Mouse (Mus musculus): ENCODE results near the gene Sept9.
"Not testable (repeated sequence)": the region's sequence is repeated elsewhere in the genome, so short reads cannot be mapped to it uniquely, and the experiment has no call there.

The Sept9 gene

DNA sequence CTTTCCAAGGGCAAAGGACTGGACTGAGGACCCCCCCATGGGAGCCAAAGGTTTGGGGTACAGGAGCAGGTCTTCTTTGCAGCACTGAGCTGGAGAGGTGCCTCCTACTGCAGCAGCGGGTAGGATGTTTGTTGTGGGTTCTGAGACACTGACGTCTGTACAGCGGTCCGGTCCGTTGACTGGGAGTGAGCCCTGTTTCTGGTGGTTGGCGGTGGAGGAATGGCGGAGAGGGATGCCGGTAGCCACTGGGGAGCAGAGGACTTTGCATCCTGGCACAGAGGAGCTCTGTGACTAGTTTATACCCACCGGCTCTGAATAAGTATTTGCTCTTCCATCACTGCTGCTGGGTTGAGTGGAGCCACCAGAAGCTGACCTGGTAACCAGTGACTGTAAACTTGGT lies 138.3 kb downstream of the Sept9 start:
- DNase-seq (ENCODE audit: inconsistent age in 2 of 2, low spot score in 1 of 2): no peak

DNA sequence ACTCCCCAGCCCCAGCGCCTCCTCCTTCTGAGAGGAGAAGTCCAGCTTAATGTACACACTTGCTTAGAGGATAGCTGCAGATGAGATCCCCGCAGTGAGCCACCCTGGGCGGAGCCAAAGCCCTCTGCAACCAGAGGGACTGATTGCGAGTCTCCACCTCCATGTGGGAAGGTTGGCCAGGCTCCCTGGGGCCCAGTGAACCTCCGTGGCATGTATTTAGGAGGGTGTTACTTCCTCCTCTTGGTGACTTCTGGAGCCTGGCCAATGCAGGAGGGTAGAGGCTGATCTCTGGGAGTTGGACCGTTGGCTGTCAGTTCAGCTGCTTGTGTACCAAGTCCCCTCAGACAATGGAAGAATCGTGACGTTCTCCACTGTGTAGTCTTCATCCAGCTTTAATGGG lies 139.0 kb downstream of the Sept9 start:
- DNase-seq (ENCODE audit: inconsistent age in 2 of 2, low spot score in 1 of 2): peak; percentile 45 to 69

DNA sequence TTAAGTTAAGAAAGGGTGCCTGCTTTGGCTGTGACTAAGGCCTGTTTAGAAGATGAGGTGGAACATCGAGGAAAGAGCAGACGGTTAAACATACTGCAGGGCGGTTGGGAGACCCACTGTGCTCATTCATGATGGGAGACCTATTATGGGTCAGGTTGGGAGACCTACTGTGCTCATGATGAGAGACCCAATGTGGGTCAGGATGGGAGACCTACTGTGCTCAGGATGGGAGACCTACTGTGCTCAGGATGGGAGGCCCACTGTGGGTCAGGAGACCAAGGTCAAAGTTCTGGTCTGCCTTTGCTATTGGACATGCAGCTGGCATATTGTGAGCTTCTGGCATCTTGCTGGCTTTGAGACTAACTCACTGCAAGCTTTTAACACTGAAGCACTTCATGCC lies 139.6 kb downstream of the Sept9 start:
- no peak for DNase-seq (ENCODE audit: inconsistent age in 2 of 2, low spot score in 1 of 2)

DNA sequence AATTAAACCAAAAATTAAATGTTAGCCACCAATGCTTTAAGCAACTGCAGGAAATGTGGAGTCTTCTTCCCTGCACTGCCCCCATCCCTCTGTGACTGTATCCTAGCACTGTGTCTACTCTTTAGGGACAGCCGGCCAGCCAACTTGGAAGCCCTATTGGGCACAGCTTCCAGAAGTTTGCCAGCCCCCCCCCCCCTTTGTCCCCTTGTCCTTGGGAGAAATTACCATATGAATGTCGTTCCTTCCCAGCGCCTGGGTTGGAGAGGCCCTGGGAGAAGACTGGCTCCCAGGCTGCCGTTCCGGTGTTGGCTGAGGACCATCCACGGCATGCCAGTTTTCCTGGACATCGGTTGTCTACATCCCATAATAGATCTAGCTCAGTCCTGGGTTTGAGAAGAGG lies 141.8 kb downstream of the Sept9 start:
- no peak for DNase-seq (ENCODE audit: inconsistent age in 2 of 2, low spot score in 1 of 2)

DNA sequence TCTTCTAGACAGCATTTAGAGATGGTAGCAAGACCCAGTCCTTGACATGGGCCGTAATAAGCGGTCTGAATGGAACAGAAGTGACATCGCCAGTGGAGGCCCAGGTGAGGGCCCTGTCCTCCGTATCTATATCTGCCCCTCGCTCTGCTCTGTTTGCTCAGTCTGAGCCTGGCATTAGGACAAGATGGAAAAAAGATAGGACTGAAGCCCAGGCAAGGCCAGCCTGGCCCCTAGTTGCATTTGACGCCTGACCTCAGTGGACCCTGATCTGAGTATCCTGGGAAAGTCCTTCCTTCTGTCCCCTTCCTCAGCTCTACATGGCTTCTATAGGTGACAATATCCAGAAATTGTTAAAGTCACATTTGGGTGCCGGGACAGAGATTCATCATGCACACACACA lies 142.6 kb downstream of the Sept9 start:
- DNase-seq (ENCODE audit: inconsistent age in 2 of 2, low spot score in 1 of 2): no peak

DNA sequence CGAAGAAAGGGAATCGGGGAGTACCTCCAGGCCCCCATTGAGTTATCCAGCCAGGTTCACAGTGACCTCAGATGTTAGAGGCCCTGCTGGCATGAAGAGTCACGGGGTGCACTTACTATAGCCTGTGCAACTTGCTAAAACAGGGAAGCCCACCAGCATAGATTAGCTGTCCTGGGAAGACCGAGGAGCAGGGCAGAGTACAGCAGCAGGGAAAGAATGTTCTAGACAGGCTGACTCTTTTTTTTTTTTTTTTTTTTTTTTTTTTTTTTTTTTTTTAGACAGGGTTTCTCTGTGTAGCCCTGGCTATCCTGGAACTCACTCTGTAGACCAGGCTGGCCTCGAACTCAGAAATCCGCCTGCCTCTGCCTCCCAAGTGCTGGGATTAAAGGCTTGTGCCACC lies 143.0 kb downstream of the Sept9 start:
- DNase-seq (ENCODE audit: inconsistent age in 2 of 2, low spot score in 1 of 2): not testable (repeated sequence)

DNA sequence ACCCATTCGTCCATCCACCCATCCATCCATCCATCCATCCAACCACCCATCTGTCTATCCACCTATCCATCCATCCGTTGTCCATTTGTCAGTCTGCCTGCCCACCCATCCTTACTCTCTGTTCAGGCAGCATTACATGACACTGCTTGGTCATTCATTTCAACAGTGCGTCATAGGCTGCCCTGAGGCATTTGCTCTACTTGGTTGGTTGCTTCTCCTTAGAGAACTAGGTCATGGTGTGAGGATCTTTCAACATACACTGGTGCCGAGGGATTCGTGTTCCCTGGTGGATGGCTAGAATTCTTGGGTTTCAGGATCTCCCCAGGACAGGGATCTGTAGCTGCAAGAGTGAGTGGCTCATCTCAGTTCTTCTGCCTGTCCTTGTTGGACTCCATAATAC lies 144.3 kb downstream of the Sept9 start:
- DNase-seq (ENCODE audit: inconsistent age in 2 of 2, low spot score in 1 of 2): peak in 1 of 2 experiments; percentile 57

DNA sequence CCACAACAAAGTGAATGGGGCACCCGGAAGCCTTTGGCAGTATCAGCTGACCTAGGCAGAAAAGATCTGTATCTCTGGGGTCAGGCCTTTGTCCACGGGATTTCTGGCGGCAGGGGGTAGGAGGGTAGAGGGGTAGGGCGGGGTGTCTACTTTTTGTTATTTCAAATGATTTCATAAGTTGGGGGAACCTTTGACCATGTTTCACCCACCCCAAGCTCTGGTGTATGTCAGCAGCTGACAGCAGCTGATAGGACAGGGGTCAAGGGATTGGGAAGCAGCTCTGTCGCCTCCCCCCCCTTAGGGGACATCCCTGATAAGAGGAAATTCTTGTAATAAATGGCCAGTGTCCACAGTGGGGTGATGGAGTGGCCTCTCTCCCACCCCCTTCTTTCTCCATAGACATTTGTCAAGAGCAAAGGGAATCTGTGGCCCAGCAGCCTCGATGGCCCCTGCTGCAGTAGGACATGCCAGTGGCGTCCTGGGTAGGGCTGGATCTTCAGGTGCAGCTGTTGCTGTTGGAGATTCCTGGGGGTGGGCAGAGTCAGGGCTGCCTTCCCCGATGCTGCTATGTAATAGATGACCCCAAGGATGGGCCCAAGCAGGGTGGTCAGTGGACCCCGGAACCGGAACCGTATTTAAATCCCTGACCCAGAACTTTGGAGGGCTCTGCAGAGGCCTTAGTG lies 145.0 kb downstream of the Sept9 start:
- DNase-seq (ENCODE audit: inconsistent age in 2 of 2, low spot score in 1 of 2): no peak

DNA sequence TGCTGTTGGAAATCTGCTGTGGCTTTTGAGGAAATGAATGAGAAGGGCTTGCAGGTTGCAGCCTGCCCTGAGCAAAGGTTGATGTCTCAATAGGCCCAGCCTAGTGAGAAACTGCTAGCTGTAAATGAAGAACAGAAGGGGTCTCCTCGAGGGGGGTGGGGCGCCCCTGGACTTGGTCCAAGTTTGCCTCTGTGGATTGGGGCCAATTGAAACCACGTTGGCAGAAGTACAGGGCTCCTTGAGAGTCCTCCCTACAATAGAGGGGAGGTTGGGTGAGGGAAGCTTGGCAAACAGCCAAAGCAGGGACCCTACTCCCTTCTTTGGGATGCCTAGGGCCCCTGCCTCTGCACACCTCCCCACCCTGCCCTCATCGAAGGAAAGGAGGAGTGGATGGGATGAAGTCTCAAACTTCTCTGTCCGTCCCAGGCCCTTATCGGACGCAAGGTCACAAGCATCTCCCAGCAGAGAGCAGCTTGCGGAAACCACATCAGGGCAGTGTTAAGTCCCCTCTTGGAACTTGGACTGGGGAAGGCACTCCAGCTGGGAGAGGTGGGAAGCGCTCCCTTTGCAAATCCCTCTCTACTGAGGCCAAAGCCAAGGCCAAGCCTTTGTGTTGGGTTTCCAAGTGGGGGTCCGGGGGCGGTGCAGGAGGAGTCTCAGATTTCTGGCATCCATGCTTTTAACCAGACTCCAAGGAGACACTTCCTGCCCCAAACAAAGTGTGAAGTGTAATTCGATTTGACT lies 145.7 kb downstream of the Sept9 start:
- peak in 1 of 2 experiments; percentile 79 for DNase-seq (ENCODE audit: inconsistent age in 2 of 2, low spot score in 1 of 2)

DNA sequence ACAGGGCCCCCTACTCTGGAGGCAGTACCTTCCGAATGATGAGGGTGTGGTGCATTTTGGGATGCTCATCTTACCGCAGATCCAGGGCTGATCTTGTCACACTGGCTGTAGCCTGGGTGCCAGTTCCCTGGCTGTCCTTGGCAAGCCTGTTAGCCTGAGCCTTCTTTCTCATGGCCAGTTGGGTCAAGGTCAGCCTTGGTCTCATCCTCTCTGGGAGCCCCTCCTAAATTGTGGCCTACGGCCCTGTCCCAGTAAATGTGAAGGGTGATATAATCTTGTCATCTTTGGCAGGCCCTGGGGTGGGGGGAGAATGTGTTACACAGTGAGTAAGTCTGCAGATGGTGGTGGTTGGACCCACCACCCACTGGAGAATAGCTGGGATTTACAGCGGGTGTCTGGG lies 147.8 kb downstream of the Sept9 start:
- peak; percentile 71 to 79 for DNase-seq (ENCODE audit: inconsistent age in 2 of 2, low spot score in 1 of 2)

DNA sequence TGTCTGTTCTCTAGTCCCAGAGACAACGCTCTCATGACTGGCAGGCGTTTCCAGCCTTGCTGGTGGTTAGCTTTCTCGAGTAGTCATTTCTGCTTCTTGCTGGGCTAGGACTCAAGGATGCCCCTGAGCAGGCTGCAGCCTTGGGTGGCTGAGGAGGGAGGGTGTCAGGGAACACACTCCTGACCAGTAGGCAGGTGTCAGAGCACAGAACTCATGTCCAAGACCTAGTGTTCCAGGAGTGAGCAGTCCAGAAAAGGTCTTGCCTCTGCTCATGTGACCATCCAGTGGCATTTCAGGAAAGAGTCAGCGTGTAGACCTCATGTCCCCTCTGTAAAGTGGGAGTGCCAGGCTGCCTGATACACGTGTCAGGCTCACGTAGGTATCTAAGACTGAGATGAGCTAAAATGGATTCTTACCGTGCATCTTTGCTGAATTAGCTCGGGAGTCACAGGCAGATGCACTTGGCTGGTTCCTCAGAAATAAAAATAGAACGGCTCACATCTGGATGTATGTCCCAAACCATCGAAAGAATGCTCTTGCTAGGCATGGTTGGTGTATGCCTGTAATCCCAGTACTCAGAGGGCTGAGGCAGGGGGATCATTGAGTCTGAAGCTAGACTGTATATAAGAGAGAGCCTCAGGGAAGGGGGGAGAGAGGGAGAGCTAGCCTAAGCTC lies 149.1 kb downstream of the Sept9 start:
- DNase-seq (ENCODE audit: inconsistent age in 2 of 2, low spot score in 1 of 2): peak in 1 of 2 experiments; percentile 67

DNA sequence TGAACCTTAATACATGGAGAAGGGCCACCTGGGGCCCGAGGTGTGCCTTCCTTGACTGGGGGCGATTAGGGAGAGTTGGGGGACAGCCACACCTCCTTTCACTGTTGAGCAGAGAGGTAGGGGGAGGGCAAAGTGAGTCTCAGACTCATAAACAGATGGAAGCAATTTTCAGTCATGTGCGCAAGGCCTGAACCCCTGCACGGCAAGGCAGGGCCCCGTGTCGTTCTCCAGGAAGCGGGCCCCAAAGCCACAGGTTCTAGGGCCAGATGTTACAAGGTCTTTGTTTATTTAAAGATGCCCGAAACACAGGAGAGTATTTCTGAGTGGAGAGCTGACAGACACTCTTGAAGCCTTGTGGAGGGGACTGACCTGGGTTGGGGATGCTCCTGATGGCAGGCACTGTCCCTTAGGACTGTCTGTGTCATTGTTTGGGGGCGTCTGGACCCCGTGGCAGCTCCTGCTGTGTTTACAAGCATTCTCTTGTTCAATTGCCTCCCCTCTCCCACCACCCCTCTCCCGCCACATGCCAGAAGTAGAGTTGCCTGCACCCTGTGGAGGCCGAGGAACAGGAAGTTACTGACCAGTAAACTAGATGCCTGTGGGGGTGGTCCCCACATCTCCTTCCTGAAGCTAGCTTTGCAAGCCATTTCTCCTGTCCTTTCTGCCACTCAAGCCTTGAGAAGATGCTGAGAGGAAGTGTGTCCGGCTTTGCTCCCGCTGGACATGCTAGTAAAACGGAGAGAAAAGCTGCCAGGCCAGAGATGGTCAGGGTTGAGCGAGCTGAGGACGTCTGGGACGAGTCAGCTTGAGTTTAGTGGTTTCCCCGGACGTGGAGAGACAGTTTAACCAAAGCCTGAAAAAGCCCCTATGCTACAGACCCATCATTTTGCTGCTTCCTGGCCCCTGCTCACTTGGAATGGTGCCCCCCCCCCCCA lies 150.2 kb downstream of the Sept9 start:
- peak in 1 of 2 experiments; percentile 52 for DNase-seq (ENCODE audit: inconsistent age in 2 of 2, low spot score in 1 of 2)

DNA sequence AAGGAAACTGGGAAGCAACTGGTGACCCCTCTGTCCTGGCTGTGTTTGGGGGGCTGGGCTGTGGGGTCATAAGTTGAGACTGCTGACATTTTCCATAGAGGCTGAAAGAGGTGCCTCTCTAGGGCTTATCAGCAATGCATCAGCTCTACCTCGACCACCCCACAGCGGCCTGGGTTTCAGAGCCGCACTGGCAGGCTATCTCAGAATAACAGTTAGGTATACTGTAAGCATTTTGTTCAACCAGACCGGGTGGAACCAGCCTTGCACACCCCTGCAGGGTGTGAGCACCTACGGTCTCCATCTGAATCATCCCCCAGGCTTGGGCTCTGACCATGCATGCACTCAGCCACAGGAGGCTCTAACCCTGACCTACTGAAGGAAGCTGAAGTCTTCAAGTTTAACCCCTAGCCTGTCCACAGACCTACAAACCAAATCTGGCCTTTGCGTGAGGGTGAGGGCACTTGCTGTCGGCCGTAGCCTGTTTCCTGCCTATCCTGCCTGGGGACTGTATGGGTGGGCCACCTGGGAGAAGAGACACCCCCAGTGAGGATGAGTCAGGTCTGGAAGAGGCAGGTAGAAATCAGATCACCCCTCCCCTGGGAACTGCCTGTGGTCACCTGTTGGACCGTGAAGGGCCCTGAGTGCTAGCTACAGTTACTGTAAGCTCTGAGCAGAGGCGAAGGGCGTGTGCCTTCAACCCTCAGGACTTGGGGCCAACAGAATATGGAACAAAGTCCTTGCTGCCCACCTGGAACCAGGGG lies 151.2 kb downstream of the Sept9 start:
- DNase-seq (ENCODE audit: inconsistent age in 2 of 2, low spot score in 1 of 2): peak in 1 of 2 experiments; percentile 75

DNA sequence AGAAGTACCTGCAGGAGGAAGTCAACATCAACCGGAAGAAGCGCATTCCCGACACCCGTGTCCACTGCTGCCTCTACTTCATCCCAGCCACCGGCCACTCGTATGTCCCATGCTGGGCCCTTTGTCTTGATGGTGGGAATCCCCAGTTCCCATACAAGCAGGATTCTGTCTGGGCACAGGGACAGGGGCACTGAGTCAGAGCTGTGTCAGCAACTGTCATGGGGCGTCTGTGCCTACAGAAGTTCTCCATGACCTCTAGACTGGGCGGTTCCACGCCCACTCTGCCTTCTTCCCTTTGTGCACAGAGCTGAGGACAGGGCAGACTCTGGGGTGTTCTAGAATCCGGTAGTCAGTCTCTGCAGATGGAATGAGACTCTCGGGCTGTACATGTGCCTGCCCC lies 153.7 kb downstream of the Sept9 start:
- peak in 1 of 2 experiments; percentile 71 for DNase-seq (ENCODE audit: inconsistent age in 2 of 2, low spot score in 1 of 2)

DNA sequence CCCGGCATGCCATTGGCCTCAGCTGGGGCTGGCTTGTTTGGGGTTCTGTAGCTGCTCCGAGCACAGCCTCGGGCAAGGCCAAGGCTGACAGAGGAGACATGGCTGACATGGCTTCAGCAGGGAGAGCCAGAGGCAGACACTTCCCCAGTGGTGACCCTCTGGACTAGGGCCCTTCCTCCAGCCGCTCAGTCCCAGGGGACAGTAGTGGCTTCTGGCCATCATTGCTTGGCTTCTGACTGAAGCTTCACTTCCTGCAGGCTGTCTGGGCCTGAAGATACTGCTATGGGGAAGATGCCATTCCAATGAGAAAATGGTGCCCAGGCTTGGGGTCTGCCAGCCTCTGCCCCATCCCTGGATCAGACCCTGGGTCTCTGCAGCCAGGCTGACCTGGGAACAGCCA lies 154.6 kb downstream of the Sept9 start:
- peak in 1 of 2 experiments; percentile 78 for DNase-seq (ENCODE audit: inconsistent age in 2 of 2, low spot score in 1 of 2)

DNA sequence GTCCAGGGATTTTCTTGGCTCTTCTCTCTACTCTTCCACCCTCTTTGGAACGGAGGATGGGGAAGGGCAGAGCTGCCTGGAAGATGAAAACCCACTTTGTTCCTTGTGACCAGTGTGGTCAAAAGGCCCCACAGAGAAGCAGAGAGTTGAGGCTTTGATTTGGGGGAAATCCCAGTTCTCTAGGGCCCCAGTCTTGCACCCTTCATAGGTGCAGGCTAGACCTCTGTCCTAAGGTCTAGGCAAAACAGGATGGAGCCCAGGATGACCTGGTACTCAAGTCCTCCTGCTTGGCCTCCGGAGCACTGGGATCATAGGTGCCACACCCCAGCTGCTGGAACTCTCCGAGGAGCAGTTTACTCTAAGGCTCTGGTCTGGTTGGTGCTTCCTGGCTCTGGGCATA lies 157.5 kb downstream of the Sept9 start:
- no peak for DNase-seq (ENCODE audit: inconsistent age in 2 of 2, low spot score in 1 of 2)

DNA sequence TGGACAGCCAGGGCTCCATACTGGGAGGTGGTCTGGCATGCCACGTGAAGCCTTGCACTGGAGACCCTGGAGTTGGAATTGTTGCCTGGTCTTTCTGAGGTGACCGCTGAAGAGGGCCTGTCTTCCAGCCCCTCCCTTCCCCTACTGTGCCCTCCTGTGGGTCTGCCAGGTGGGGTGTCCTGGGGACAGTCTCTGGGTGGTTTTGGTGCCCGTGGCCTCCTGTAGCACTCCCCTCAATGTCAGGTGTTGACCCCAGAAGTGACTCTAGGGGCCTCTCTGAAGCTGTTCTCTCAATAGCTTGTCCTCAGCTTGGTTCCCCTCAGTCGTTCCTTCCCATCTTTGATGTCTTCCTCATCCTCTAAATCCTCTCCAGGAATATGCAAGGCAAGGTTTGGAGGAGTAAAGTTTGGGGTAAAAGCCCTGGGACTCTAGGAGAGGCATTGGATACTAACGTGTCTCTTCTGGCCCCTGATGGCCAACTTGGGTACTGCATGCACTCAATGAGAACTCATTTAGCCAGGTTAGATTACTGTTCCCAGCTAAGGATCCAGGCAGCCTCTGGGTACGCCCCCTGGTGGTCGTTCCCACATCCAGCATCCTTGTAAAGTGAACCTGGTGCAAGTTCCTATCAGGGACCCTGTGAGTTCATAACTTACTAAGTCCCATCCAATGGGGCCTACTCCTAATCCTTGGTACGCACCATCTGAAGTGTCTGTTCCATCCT lies 158.6 kb downstream of the Sept9 start:
- DNase-seq (ENCODE audit: inconsistent age in 2 of 2, low spot score in 1 of 2): peak; percentile 91 to 98

DNA sequence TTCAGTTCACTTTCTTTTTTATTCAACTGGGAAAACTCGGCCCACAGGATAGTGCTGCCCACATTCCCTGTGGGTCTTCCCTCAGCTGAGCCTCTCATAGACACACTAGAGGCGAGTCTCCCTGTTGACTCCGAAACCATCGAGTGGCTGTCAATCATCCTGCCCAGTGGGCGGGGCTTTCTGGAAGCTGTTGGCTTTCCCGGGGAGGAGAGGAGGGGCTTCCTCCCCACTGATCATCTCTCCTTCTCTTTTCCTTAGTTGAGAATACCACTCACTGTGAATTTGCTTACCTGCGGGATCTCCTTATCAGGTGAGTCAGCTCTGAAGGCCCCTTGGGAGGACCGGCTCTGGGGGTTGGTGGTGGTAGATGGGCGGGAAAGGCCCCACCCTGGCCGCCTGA lies 159.7 kb downstream of the Sept9 start:
- peak in 1 of 2 experiments; percentile 61 for DNase-seq (ENCODE audit: inconsistent age in 2 of 2, low spot score in 1 of 2)

DNA sequence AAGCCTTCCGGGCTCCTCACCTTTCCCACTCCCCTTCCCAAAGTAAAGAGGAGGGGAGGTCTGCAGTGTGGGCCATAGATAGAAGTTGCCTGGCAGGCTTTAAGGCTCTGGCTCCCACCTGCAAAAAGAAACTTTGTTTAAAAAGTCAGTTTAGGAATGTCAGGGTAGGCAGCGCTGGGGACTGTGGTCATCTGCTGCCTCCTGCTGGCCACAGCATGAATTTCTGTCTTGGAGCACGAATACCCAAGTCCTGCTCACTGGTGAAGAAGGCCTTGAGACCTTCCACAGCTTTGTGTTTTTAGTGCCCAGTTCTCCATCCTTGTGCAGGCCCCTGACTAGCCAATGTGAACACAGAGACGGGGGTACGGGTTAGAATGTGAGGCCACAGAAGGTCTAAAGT lies 160.4 kb downstream of the Sept9 start:
- DNase-seq (ENCODE audit: inconsistent age in 2 of 2, low spot score in 1 of 2): peak; percentile 65 to 87

DNA sequence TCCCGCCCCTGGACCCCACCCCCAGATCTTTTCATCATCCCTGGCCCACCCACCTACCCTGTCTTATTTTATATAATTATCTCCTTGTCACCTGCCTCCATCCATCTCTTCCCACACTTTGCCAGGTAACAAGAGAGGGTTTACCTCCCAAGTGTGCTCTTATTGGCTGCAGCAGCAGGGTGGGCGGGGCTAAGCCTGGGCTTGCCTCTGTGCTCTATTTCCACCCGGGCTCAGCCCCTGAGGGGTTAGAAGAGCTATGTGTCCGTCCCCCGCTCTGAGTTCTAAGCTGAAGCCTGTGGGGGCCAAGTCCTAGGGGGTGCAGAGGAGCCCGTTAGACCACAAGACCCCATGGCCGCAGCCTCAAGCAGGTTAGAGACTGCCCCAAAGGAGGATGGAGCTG lies 161.1 kb downstream of the Sept9 start:
- no peak for DNase-seq (ENCODE audit: inconsistent age in 2 of 2, low spot score in 1 of 2)
